Mouse (Mus musculus) stomach, embryonic 16.5 days (tissue): Measurements from ENCODE around the gene Atxn10. TPM values are rescaled to one million over a fixed set of nuclear protein-coding genes. Genes with fewer than 3 reads are reported as not detected.

Source experiments
- ATAC-seq: fragments of 200-750 bp; cut with Nextera tagmentation; 2 replicates; pipeline ENCODE4 v1.8.0; 2017; ENCODE audit warnings: moderate number of reproducible peaks, moderate TSS enrichment; ENCODE audit not compliant: insufficient read depth, low FRiP score
- H3K27ac ChIP-seq: fragments of 300-500 bp; sonication (generic); 2 replicates; pipeline ENCODE4 v1.5.1; 2014; ENCODE audit warnings: low read length
- H3K27me3 ChIP-seq: fragments of 300-500 bp; sonication (generic); 2 replicates; pipeline ENCODE4 v1.6.1; 2014; ENCODE audit warnings: low read length, control low read depth, mixed read lengths; ENCODE audit not compliant: control insufficient read depth, insufficient read depth
- H3K36me3 ChIP-seq: fragments of 300-500 bp; sonication (generic); 2 replicates; pipeline ENCODE4 v1.6.1; 2014; ENCODE audit warnings: low read length; ENCODE audit not compliant: control insufficient read depth, insufficient read depth
- H3K4me1 ChIP-seq: fragments of 300-500 bp; sonication (generic); 2 replicates; pipeline ENCODE4 v1.6.1; 2014; ENCODE audit warnings: low read length, control low read depth, mixed read lengths; ENCODE audit not compliant: control insufficient read depth, insufficient read depth
- H3K4me2 ChIP-seq: fragments of 300-500 bp; sonication (generic); 2 replicates; pipeline ENCODE4 v1.6.1; 2014; ENCODE audit warnings: low read depth, low read length, mixed read lengths
- H3K4me3 ChIP-seq: fragments of 300-500 bp; sonication (generic); replicated peaks from 2 replicates; pipeline ENCODE4 v1.5.1; 2014; ENCODE audit warnings: mild to moderate bottlenecking, low read length
- H3K9ac ChIP-seq: fragments of 300-500 bp; sonication (generic); 2 replicates; pipeline ENCODE4 v1.6.1; 2014; ENCODE audit warnings: low read length
- H3K9me3 ChIP-seq: fragments of 300-500 bp; sonication (generic); replicated peaks from 2 replicates; pipeline ENCODE4 v1.6.1; 2016; ENCODE audit warnings: low read length, control low read depth; ENCODE audit not compliant: control insufficient read depth
- WGBS: fragments of 180-500 bp; shearing (Covaris S2); extraction: QIAGEN DNeasy Blood & Tissue Kit; methylation state at CpG from one replicate; pipeline ENCODE4 v1.1.7; 2014; 5-methylcytosine and 5-hydroxymethylcytosine counted together
- polyA plus RNA-seq: library from polyadenylated mRNA; unstranded; fragments of >200 nt; fragmentation: Nextera tagmentation; extraction: Ambion mirVana; gene quantifications from 2 replicates; pipeline ENCODE4 v1.2.1, GENCODE M21; 2015

Atxn10 gene
- polyA plus RNA-seq, 1 experiment from 2014 or later = 215 TPM

DNA sequence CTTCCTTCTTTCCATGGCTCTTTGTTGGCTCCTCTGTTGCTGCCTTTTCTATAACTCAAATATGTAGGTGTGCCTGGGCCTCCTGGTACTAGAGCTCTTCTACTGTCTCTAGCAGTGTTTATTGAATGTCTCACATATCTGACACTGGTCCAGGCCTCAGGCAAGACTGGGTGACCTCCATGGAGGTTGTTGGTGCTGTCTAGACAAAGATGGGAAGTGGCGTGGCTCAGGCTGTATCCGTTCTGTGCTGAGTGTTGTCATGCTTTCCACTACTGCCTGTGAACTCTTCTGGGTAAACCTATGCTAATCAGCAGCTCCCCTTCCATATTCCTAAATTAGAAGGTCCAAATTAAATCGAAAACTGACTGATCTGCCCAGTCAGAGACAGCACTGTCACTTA, 106.5 kb downstream of the Atxn10 start:
- Histone ChIP-seq H3K27me3 (no peaks in the 10 kb centered on the region), H3K4me1 (no peaks in the 10 kb centered on the region), H3K27ac (no peak overlapping the region), H3K4me3 (no peak overlapping the region), H3K36me3 (no peaks in the 10 kb centered on the region), H3K4me2 (no peak overlapping the region), H3K9ac (no peak overlapping the region), H3K9me3 (no peaks in the 10 kb centered on the region)
- 82% methylated on average over 3 of the region's 3 CpGs for whole genome bisulfite sequencing
- ATAC-seq = no peak

DNA sequence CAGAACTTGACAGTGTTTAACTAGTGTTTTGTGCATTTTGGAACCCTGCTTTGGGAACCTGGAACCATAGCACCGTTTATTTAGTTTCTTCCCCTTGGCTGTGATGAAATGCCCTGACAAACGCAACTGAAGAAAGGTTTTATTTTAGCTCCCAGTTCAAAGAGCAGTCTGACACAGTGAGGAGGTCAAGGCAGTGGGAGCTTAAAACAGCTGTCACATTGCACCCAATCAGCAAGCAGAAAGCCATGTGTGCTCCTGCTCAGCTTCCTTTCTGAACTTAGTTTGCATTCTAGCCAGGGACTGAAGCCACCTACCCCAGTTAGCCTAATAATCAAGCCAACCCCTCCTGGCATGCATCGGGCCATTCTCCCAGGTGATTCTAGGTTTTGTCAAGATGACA, 110.6 kb downstream of the Atxn10 start:
- no peak overlapping the region for H3K27ac ChIP-seq
- H3K9ac ChIP-seq = no peak overlapping the region
- no peak overlapping the region for H3K4me2 ChIP-seq
- no peaks in the 10 kb centered on the region for H3K4me1 ChIP-seq
- WGBS = 75% methylated on average over 3 of the region's 3 CpGs
- ATAC-seq = no peak
- peaks cover 3% of the 10 kb centered on the region; the same call in 1 of the 2 replicates for H3K36me3 ChIP-seq
- no peak overlapping the region for H3K4me3 ChIP-seq
- no peaks in the 10 kb centered on the region for H3K9me3 ChIP-seq
- H3K27me3 ChIP-seq = no peaks in the 10 kb centered on the region

DNA sequence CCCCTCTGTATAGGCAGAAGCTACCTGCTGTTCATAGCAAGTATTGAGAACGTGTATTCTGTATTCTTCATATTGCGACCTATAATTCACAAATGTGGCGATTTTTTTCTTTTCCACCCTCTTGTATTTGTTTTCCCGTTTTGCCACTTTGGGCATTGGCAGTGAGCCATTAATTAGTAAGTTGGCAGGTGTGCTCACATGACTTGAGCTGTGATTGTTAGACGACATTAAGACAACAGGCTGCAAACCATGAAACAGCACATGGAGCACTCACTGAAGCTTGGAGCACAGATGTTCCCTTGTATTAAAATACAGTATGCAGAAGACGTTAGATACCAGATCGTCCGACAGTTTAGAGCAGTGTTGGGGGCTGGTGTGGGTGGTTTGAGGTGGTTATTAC, 120.8 kb downstream of the Atxn10 start:
- Histone ChIP-seq H3K27ac (no peak overlapping the region), H3K9ac (no peak overlapping the region), H3K36me3 (peaks cover 2% of the 10 kb centered on the region; the same call in 1 of the 2 replicates), H3K27me3 (no peaks in the 10 kb centered on the region), H3K9me3 (no peaks in the 10 kb centered on the region), H3K4me2 (no peak overlapping the region), H3K4me3 (no peak overlapping the region), H3K4me1 (0 out of 2 replicates have a peak, but pooled peaks cover 3% of the 10 kb centered on the region)
- ATAC-seq = no peak
- 74% methylated on average over 8 of the region's 8 CpGs for WGBS

DNA sequence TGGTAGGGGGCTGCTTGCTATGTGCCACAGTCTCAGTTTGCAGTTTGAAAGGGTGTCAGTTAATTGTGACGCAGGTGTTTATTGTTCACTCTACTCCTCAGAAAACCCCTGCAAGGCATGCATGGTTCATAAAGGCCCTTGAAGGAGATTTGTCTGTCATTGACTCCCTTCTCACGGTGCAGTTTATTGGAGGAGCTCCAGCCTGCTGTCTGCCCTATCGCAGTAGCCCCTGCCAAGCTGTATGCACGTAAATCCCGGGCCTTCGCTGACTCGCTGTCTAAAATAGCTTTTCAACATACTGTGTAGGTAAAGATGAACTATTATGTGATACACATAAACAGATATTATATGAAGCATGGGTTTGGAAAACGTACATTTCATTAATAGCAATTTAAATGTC, 121.8 kb downstream of the Atxn10 start:
- Histone ChIP-seq H3K4me3 (no peak overlapping the region), H3K4me2 (no peak overlapping the region), H3K9ac (no peak overlapping the region), H3K27me3 (no peaks in the 10 kb centered on the region), H3K9me3 (no peaks in the 10 kb centered on the region), H3K27ac (no peak overlapping the region), H3K36me3 (peaks cover 5% of the 10 kb centered on the region; the same call in 1 of the 2 replicates), H3K4me1 (0 out of 2 replicates have a peak, but pooled peaks cover 3% of the 10 kb centered on the region)
- no peak for ATAC-seq
- WGBS = 75% methylated on average over 8 of the region's 8 CpGs

DNA sequence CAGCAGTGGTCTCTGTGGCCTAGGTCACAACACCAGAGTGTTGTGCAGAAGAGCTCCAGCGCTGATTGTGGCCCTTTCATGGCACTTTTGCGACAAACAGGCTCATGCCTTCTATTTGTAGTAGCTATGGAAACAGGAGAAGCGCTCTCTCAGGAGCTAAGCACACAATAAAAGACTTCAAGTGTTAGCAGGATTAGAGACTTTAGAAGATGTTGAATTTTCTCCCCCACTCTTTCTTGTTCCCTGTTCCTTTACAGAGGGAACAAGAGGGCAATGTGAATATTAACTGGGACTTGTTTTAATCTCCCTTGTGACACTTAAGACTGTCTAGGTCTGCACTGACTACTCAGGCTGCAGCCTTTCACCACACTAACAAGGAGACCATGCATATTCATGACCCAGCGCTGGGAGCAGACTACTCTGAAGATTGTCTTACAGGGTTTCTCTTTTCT, 122.6 kb downstream of the Atxn10 start:
- H3K4me2 ChIP-seq = no peak overlapping the region
- peaks cover 5% of the 10 kb centered on the region; the same call in 1 of the 2 replicates for H3K36me3 ChIP-seq
- no peaks in the 10 kb centered on the region for H3K27me3 ChIP-seq
- no peak overlapping the region for H3K9ac ChIP-seq
- no peak for ATAC-seq
- WGBS = 58% methylated on average over 4 of the region's 4 CpGs
- no peak overlapping the region for H3K4me3 ChIP-seq
- no peaks in the 10 kb centered on the region for H3K9me3 ChIP-seq
- 0 out of 2 replicates have a peak, but pooled peaks cover 3% of the 10 kb centered on the region for H3K4me1 ChIP-seq
- H3K27ac ChIP-seq = no peak overlapping the region; the same call in 1 of the 2 replicates

DNA sequence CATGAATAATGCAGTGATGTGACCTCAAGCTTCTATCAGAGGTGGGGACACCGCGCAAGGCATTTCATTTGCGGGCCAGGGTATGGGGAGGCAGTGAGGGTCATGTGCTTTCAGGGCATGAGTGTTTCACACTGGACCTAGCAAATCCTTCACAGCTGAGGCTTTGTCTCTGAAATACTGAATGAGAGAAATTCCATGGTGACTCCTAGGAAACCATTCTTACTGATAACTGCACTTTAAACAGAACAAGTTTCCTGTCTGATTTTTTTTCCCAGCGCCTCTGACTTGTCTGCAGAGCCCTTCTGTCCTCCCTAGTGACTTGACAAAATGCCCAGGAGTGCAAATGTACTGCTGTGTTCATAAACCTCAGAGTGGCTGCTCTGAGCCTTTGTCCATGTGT, 125.5 kb downstream of the Atxn10 start:
- no peak overlapping the region for H3K4me3 ChIP-seq
- H3K4me1 ChIP-seq = 0 out of 2 replicates have a peak, but pooled peaks cover 3% of the 10 kb centered on the region
- H3K27ac ChIP-seq = no peak overlapping the region
- H3K9me3 ChIP-seq = no peaks in the 10 kb centered on the region
- peaks cover 5% of the 10 kb centered on the region; the same call in 1 of the 2 replicates for H3K36me3 ChIP-seq
- no peak for ATAC-seq
- 75% methylated on average over 4 of the region's 4 CpGs for WGBS
- H3K27me3 ChIP-seq = no peaks in the 10 kb centered on the region
- no peak overlapping the region for H3K9ac ChIP-seq
- H3K4me2 ChIP-seq = no peak overlapping the region

DNA sequence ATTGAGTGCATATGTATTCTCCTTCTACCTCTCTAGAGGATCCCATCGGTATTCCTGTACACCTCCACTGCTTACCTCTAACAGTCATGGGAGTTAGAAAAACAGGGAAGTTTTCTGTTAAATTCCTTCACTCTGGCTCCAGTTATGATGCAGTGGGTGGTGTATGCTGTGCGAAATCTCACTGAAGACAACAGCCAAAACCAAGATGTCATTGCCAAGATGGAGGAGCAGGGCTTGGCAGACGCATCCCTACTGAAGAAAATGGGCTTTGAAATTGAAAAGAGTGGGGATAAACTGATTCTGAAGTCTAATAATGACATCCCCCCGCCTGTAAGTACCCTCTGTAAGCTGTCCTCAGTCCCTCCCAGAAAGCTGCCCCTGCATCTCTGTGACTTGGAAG, 126.1 kb downstream of the Atxn10 start:
- no peak for ATAC-seq
- Histone ChIP-seq H3K4me3 (no peak overlapping the region), H3K36me3 (peaks cover 5% of the 10 kb centered on the region; the same call in 1 of the 2 replicates), H3K9ac (no peak overlapping the region), H3K27me3 (no peaks in the 10 kb centered on the region), H3K4me1 (0 out of 2 replicates have a peak, but pooled peaks cover 3% of the 10 kb centered on the region), H3K9me3 (no peaks in the 10 kb centered on the region), H3K4me2 (no peak overlapping the region), H3K27ac (no peak overlapping the region)
- 85% methylated on average over 4 of the region's 4 CpGs for WGBS

DNA sequence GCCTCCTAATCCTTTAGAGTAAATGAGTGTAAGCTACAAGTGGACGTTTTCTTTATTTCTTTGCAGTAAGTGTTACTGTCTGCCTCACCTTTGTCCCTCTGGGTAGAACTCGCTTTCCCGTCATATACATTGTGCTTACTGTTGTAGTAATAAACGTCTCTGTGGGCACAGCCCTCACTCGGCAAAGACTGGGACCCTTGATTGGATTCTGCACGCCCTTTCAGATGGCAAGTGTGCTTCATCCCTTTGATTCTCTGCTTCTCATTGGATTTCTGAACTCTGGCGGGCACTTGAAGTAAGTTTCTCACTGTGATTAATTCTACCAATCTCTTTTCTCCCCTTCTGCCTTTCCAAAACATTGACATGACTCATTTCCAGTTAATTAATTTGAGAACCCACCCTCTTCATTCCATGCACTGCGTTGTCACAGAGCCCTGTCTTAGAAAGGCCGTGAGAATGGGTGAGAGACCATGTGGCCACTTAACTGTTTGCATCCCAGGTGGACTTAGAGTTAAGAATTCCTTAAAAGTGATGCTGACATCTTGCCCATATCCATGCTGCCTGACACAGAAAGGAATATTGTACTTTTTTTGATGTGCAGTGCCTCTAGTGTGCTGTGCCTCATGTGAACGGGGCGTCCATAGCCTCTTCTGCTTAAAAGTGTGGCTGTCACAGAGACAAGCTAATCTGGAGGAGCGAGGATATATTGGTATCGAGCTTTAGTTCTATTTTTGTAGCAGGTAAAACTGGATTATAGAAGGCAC, 127.2 kb downstream of the Atxn10 start:
- WGBS = 76% methylated on average over 13 of the region's 13 CpGs
- 0 out of 2 replicates have a peak, but pooled peaks cover 2% of the 10 kb centered on the region for H3K4me1 ChIP-seq
- H3K27me3 ChIP-seq = no peaks in the 10 kb centered on the region
- no peak overlapping the region for H3K9ac ChIP-seq
- H3K27ac ChIP-seq = no peak overlapping the region
- peaks cover 5% of the 10 kb centered on the region; the same call in 1 of the 2 replicates for H3K36me3 ChIP-seq
- H3K9me3 ChIP-seq = no peaks in the 10 kb centered on the region
- no peak for ATAC-seq
- no peak overlapping the region for H3K4me3 ChIP-seq
- H3K4me2 ChIP-seq = no peak overlapping the region

DNA sequence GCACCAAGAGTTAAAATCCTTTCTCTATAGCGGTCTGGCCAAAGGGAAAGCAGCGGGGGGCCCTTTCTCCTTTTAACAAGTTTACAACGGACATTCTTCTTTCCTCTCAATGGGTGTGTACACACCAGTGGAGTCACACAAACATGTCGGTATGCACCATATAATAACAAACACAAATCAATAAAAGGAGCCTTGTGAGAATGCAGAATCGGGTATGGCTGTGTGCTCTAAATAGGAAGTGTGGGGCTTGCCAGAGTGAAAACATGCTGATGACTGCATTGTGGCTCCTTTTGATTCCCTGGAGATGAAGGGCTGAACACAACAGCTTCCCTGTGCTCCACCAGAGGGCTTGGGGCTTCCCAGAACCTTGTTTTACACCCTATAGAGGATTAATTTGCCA, 128.1 kb downstream of the Atxn10 start:
- ATAC-seq = no peak

More for the DNA sequence above, 128.1 kb downstream of the Atxn10 start:
- H3K27ac ChIP-seq = no peak overlapping the region
- H3K9me3 ChIP-seq = no peaks in the 10 kb centered on the region
- H3K36me3 ChIP-seq = peaks cover 5% of the 10 kb centered on the region; the same call in 1 of the 2 replicates
- H3K27me3 ChIP-seq = no peaks in the 10 kb centered on the region
- 30% methylated on average over 5 of the region's 5 CpGs for WGBS
- H3K4me2 ChIP-seq = no peak overlapping the region
- no peaks in the 10 kb centered on the region for H3K4me1 ChIP-seq
- no peak overlapping the region for H3K9ac ChIP-seq
- no peak overlapping the region for H3K4me3 ChIP-seq
